Mouse (Mus musculus): ENCODE data around the gene Trak1.

- TF ChIP-seq CTCF (IDR thresholded peaks at IDR 0.05; ENCODE audit: low read depth) (no peak), EP300 (IDR thresholded peaks at IDR 0.05; ENCODE audit: low read depth) (no peak)
These were observed 129.6 kb downstream of the Trak1 start for GRCm38 (mm10) chr9:121426902-121427301.

Data from liver, postnatal 0 days (tissue).